Mouse (Mus musculus) layer of hippocampus, postnatal 14 days (tissue): ENCODE measurements around the gene Gm49333. TPM values are rescaled to one million over a fixed set of nuclear protein-coding genes. Genes with fewer than 3 reads are reported as not detected.
A peak's percentile ranks its signal among the peaks of the same experiment; 100 is the strongest.
"Not testable (repeated sequence)": the region's sequence is repeated elsewhere in the genome, so short reads cannot be mapped to it uniquely, and the experiment has no call there.

ENCODE experiments used
- DNase-seq, 2 experiments: peaks; one replicate each; pipeline ENCODE4 v3.0.0; 2021 to 2022; ENCODE audit warnings: low spot score in 2 of 2, mixed read lengths in 1 of 2
- total RNA-seq, 2 experiments: library from RNA; stranded (reverse); gene quantifications; 2 replicates each; pipeline ENCODE4 v1.2.3; 2021

The Gm49333 gene
- total RNA-seq, 2 experiments from 2014 or later = not detected

DNA sequence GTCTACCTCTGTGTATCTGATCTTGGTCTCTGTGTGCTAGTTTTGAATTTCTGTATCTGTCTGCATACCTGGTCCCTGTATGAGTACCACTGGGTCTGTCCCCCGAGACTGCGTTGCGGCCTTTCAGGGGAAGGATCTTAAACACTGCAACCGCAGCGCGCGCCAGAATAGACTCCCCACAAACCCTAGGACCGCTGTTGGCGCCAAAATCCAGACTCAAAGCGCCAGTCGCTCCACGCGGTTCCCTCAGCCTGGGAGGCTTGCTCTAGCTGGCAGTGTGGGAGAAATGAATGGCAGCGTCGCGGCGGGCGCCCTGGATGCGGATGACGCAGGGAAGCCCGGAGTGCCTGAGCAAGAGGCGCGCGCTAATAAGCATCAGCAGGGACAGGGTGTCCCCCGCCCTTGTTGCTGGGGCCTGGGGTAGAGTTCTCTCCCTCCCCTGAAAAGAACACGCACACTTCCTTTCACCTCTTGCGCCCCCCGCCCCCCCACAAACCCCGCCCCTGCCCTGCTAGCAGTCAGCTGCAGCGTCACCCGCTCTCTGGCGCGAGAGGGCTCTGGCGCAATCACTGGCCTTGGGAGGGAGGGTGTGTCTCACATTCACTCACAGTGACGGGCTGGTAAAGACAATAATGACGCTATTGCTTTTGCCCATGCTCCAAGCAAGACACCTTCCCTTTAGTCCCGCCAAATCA, 10.7 kb downstream of the Gm49333 start:
- DNase-seq = peak; percentile 67 to 72

DNA sequence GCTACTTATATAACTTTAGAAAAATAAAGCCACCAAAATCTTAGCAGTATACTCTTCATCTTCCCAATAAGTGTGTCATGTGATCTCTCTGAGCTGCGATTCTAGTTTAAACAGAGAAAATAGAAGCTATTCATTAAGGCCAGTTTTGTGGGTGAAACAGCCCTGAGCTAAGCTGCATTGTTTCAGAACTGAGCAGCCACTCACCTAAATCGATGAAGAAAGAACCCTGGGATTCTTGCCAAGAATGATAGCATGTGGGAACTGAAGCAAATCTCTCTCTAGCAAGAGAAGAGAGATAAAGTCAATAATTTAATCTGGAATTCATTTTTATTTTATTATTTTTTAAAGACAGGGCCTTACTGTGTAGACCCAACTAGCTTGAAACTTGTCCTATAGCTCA, 11.8 kb downstream of the Gm49333 start:
- no peak for DNase-seq

DNA sequence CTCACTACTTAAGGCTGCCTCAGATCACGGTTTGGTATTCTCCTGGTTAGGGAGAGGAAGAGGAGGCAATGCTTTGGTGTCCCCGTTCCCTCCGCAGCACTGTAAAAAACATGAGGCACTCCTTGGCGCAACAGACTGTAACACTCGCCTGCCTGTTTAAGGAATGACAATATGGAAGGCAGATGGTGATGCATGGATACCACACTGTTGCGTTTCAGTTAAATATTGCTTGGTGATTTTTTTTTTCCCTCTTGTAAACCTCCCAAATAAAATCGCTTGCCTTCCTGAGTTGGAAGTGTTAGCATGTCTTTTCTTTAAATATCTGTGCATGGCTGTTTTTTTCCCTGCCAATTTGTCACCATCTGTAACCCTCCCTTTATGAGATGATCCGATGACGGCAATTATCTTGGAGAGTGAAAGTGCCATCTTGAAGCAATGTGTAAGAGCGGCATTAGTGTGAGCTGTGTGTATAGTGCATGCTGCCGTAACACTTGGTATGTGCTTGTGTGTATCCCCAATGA, 17.5 kb downstream of the Gm49333 start:
- peak in 1 of 2 experiments; percentile 64 for DNase-seq

DNA sequence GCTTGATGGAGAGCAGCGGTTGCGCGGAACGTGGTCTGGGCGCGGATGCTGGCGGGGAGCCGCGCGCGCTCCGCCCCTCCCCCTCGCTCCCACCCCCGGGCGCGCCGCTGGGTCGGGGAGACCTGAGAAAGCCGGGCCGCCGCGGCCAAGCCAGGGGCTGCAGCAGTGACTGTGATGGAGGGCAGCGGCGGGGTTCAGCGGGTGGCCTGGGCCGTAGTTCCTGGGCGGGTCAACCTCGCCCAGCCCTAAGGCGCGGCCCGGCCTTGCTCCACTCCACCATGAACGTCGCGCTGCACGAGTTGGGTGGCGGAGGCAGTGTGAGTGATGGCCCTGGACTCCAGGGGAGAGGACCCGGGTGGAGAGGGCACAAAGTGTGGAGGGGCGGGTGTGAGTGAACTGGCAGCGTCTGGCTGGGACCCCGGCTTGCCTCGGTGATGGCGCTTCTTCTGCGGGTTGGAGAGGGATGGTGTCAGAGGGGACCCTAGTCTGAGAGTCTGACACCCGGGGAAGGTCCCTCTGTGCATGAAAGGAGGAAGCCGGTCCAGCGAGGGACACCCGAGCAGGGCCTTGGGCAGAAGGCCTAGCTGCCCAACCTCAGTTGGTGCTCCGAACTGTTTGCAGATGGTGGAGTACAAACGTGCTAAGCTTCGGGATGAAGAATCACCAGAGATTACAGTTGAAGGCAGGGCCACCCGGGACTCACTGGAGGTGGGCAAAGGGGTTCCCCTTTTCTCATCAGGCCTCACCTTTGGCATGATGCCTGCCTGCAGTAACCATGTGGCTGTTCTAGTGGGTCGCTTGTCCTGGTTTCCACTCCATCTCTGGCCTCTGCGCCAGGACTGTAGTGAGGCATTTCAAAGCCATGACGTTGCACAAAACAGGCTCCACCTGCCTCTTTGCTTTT, 18.6 kb downstream of the Gm49333 start, which contains the start of gene Ece2:
TSS of gene Ece2 (plus strand) at position 98 of the 904 bp plus-strand sequence.
- no peak for DNase-seq

DNA sequence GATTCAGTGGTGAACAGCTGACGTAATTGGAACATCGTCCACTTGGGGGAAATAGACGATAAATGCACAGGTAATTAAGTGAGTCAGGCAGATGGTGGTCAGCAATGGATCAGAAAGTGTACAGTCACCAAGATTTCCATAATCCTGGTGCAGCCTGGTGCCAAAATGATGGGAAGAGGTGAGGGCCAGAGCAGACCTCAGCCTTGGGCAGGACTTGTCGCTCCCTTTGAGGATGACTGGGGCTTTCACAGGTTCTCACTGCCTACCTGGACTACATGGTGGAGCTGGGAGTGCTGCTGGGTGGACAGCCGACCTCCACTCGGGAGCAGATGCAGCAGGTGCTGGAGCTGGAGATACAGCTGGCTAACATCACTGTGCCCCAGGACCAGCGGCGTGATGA, 26.0 kb downstream of the Gm49333 start:
- DNase-seq = no peak

DNA sequence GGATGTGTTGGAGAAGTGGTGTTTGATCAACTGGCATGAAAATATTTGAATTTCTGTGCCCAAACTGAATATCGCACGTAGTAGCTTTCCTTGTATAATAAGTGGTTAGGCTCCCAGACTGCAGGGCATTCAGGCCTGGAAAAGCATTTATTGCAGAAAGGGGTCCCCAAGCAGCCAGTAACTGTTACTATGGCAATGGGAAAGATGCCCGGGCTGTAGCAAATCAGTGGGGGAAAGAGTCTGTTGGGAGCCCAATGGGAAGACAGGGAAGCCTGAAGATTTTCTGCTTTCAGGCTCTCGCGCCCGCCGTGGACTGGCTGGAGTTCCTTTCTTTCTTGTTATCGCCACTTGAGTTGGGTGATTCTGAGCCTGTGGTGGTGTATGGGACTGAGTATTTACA, 27.0 kb downstream of the Gm49333 start:
- peak; percentile 65 to 87 for DNase-seq

DNA sequence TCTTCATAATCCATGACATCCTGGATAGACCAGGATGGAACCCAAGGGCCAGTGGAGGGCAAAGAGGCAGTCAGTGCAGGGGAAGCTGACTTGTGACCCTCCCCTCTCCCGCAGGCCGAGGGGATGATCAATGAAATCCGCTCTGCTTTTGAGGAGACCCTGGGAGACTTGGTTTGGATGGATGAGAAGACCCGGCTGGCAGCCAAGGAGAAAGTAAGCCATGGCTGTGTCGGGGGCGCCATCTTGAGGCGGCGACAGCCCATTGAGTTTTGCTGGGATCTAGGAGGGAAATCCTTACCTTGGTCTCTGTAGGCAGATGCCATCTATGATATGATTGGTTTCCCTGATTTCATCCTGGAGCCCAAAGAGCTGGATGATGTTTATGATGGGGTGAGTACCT, 30.8 kb downstream of the Gm49333 start:
- DNase-seq = peak; percentile 76 to 85

DNA sequence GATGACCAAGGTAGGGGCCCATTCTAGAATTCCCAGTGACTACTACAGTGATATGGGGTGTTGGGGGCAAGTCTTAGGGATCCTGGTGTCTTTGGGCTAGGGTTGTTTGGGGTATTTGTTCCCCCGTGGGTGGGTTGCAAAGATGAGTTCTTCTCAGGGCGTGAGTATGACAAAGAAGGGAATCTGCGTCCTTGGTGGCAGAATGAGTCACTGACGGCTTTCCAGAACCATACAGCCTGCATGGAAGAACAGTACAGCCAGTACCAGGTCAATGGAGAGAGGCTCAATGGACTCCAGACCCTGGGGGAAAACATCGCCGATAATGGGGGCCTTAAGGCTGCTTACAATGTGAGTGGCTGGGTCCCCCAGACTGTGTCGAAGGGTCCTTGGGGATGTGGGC, 32.5 kb downstream of the Gm49333 start:
- DNase-seq = no peak

DNA sequence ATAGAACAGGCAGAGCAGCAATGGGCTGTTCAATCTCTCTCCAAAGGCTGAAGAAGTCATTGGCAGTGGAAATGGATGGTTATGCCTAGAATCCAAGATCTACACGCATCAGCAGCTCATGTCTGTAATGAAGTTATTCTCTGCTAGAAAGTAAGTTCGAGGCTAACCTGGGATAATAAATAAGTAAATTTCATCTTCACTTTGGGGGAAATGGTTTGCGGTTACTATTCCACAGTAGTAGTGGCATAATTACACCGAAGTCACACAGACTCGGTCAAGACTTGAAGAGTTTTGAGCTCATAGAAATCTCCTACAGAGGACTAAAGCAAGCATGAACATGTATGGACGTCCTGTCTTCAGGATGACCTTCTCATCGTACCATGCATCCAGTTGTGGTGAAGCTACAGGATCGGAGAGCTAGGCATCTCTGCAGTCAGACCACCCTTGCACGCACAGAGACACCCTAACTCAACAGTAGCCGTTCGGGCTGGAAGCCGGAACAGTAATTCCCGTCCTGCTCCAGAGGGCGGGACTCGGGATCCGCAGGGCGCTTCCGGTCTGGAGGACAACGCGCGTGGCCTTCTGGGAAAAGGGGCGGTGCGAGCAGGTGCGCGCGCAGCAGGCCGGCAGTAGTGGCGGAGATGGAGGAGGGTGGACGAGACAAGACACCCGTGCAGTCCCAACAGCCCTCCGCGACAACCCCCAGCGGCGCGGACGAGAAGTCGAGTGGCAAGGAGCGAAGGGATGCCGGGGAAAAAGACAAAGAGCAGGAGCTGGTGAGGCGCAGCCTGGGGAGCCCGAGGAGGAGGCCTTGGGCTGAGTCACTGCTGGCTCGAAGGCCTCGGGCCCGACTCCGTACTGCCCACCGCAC, 39.9 kb downstream of the Gm49333 start, which contains the start of gene Psmd2:
TSS of gene Psmd2 (plus strand) at position 577 of the 871 bp plus-strand sequence.
- peak; percentile 95 to 97 for DNase-seq

DNA sequence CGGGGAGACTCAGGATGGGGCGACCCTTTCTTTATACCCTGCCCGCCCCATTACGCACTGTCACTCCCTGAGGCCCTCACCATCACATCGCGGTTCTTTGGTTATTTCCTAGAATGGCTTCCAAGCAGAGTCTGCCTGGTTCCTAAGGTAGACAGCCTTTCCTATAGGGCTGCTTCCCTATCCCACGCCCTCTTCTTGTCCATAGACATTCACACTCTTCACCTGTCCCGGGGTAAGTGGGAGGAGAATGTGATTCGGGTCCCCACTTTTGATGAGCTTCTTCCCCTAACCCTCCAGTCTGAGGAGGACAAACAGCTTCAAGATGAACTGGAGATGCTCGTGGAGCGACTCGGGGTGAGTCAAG, 40.5 kb downstream of the Gm49333 start:
- no peak for DNase-seq

DNA sequence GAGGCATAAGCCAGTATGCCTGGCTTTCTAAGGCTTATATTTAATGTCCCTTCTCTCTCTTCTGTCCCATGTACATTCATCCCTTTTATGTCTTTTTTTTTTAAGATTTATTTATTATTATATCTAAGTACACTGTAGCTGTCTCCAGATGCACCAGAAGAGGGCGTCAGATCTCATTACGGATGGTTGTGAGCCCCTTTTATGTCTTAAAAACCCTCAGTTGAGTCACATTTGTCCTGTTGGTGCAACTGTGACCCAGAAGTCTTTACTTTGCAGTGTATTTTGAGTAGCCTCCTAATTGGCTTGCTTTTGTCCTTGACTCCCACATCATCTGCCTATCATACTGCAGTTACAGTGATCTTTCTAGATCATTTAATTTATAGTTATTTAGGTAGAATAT, 41.9 kb downstream of the Gm49333 start:
- DNase-seq = no peak

DNA sequence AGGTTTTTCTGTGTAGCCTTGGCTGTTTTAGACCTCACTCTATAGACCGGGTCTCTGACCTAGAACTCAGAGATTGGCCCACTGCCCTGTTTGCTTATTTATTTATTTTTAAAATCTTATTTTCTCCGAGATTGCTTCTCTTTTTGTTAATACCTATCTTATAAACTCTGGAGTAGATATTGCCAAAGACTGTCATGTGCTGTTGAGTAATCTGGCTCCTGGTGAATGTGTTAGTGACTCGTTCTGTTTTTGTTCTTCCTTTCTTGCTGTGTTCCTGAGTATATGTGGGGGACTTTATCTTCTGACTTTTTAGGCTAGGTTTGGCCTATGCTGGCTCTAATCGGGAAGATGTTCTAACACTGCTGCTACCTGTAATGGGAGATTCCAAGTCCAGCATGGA, 46.3 kb downstream of the Gm49333 start:
- no peak for DNase-seq

DNA sequence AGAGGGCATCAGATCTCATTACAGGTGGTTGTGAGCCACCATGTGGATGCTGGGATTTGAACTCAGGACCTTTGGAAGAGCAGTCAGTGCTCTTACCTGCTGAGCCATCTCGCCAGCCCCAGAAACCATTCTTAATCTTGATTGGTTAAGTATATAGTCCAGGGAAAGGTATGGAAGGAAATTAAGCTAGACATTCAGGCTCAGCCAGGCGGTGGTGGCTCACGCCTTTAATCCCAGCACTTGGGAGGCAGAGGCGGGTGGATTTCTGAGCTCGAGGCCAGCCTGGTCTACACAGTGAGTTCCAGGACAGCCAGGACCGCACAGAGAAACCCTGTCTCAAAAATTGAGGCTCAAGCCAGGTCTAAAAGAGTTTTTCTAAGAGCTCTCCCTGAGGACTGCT, 56.6 kb downstream of the Gm49333 start, which contains the start of gene Eif4g1:
TSS of gene Eif4g1 (plus strand) at position 301 of the 400 bp plus-strand sequence.
- DNase-seq = not testable (repeated sequence)

DNA sequence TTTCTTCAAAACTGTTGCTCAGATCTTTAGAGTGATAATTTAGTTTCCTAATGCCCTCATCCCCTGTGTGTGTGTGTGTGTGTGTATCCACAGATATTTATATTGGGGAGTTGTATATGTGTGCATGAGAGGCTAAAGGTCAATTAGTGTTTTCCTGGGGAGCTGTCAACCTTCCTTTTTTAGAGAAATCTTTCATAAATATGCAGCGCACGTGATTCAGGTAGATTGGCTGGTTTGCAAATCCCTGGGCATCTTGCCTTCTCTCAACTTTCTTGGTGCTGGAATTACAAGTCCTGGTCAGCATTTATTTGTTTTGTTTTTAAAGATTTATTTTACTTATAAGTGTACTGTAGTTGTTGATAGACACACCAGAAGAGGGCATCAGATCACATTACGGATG, 58.9 kb downstream of the Gm49333 start:
- no peak for DNase-seq

DNA sequence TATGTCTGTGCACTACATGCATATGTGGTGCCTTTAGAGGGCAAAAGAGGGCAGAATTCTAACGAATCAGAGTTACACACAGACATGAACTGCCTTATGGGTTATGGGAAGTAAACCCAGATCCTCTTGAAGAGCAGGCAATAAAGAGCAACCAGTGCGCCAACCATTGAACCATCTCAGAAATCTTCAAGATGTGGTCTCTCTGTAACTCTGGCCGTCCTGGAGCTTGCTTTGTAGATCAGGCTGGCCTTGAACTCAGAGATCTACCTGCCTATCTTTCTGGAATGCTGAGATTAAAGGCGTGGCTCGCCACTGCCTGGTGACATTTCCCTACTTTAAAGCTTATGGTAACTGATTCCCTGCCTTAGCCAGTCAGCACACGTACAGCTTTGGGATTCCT, 60.5 kb downstream of the Gm49333 start:
- DNase-seq = no peak

DNA sequence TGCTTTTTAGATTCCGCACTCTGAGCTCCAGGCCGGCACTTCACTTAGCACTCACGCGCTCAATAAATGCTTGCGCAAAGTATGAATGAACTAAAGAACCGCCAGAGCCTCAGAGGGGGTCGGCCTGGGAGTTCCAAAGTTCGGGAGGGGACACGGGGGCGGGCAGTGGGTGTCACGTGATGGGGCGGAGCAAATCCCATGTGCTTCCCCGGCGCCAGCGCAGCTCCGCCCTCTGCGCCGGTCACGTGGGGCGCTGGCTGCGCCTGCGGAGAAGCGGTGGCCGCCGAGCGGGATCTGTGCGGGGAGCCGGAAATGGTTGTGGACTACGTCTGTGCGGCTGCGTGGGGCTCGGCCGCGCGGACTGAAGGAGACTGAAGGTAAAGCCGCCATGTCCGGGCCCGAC, 61.1 kb downstream of the Gm49333 start:
- DNase-seq = peak; percentile 94 to 97

DNA sequence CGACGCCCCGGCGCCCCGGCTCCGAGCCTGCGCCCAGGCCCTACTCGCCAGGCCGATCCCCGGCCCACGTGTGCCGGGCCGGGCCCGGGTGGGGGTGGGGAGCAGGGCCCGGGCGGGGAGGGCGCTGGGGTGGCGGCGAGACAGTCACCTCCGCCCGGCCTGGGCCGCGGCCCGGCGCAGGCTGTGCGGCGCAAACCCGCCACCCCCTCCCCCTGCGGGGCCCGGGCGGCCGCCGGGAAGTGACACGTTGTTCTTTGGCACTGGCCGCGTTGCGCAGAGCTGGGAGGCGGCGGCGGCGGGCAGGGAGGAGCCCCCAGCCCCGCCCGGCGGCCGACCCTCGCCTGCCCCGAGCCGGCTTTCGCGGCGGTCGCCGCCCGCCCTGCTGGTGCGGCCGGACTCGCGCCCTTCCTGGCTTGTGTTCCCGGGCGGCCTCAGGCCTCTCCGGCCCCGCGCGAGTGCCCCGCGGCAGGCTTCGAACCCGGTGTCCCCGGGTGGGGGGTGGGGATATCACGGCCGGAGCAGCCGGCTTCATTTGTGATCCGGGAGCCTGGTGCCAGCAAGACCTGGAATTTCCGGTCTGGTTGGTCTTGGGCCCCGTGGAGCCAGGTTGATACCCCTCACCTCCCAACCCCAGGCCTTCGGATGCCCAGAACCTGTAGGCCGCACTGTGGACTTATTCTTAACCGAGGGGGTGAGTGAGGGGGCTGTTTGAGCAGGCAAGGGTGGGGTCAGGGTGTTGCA, 61.7 kb downstream of the Gm49333 start:
- DNase-seq = peak; percentile 40 to 45

DNA sequence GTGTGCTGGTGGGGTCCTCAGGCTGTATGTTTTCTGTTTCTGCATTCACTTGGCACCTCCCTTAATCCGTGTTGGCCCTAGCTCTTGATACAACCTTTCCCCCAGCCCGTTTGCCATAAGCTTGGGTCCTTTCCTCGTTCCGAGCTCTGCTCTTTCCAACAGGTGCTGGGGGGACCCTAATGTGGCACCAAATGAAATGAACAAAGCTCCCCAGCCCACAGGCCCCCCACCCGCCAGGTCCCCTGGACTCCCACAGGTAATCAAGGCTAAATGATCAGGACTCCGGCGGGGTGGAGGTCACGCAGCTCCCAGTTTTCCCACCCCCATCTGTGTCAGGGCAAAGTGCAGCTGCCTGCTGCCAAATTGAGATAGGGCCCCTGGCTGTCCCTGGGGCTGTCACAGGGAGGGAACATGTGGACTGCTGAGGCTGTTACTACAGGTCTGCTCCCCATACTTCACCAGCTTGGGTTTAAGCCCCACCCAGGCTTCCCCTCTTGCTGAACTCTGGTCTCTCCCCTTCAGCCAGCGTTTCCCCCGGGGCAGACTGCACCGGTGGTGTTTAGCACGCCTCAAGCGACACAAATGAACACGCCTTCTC, 62.4 kb downstream of the Gm49333 start:
- no peak for DNase-seq

DNA sequence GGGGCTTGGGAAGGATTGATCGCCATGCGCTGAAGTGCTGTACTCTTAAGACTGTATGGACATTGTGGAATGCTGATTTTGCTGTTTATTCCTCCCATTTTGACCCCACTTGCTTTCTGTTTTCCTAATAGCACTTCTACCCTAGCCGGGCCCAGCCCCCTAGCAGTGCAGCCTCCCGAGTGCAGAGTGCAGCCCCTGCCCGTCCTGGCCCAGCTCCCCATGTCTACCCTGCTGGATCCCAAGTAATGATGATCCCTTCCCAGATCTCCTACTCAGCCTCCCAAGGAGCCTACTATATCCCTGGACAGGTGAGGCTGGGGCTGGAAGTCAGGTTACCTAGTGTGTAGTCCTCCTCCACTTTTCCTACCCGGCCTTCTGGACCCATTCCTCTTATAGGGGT, 63.8 kb downstream of the Gm49333 start:
- DNase-seq = no peak

DNA sequence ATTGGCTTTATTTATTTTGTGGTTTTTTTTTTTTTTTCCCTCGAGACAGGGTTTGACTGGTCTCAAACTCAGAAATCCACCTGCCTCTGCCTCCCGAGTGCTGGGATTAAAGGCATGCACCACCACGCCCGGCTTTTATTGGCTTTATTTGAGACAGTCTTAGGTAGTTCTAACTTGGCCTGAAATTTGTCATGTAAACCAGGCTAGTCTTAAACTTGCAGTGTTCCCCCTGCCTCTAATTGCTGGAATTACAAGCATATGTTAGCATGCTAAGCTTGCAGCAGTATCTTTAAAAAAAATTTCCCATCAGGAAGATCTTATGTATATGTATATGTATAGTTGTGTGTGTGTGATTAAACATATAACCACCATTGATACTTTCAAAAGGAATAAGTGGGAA, 65.3 kb downstream of the Gm49333 start:
- DNase-seq = no peak
